Mouse (Mus musculus): ENCODE results near the gene Cd200r1. TPM values are rescaled to one million over a fixed set of nuclear protein-coding genes. Genes with fewer than 3 reads are reported as not detected.

Cd200r1 gene
- polyA plus RNA-seq (2015; fragmentation: Nextera tagmentation; extraction: Ambion mirVana) = 3.6 and 3.8 TPM in 2 replicates

- 15% methylated on average over 22 of the region's 22 CpGs for WGBS (ENCODE audit: insufficient replicate concordance)
- Histone ChIP-seq H3K27ac (ENCODE audit: low read length) (peak within 1 kb of the TSS; percentile 25; the same call in 1 of the 2 replicates), H3K27me3 (ENCODE audit: control insufficient read depth, insufficient read depth, low read depth, low read length) (no peaks in the 10 kb centered on the region), H3K4me2 (ENCODE audit: low read depth, low read length) (peak within 1 kb of the TSS; percentile 63), H3K9me3 (replicated peaks; ENCODE audit: control insufficient read depth, low read length) (no peaks in the 10 kb centered on the region), H3K9ac (ENCODE audit: low read depth, low read length) (peak within 1 kb of the TSS; percentile 49), H3K4me1 (ENCODE audit: control insufficient read depth, low read depth, low read length) (no peaks in the 10 kb centered on the region), H3K4me3 (ENCODE audit: low read depth, low read length) (peak within 1 kb of the TSS; percentile 58), H3K36me3 (ENCODE audit: control insufficient read depth, insufficient read depth) (no peaks in the 10 kb centered on the region)
- ATAC-seq (ENCODE audit: low read depth) = peak; percentile 70
Measured at GRCm38 (mm10) chr16:44765555-44766319, at the start of gene Cd200r1. Gene Cd200r1, plus strand, starts transcription at chr16:44765736.

GRCm38 (mm10) chr16:44716305-44717140, 49.0 kb upstream of the Cd200r1 start:
- Histone ChIP-seq H3K4me1 (ENCODE audit: control insufficient read depth, low read depth, low read length) (no peaks in the 10 kb centered on the region), H3K9ac (ENCODE audit: low read depth, low read length) (no peak overlapping the region), H3K36me3 (ENCODE audit: control insufficient read depth, insufficient read depth) (no peaks in the 10 kb centered on the region), H3K9me3 (replicated peaks; ENCODE audit: control insufficient read depth, low read length) (no peaks in the 10 kb centered on the region), H3K27ac (ENCODE audit: low read length) (no peak overlapping the region), H3K4me3 (ENCODE audit: low read depth, low read length) (no peak overlapping the region), H3K27me3 (ENCODE audit: control insufficient read depth, insufficient read depth, low read depth, low read length) (no peaks in the 10 kb centered on the region), H3K4me2 (ENCODE audit: low read depth, low read length) (no peak overlapping the region)
- ATAC-seq (ENCODE audit: low read depth) = no peak
- WGBS (ENCODE audit: insufficient replicate concordance) = 33% methylated on average over 10 of the region's 10 CpGs

- Histone ChIP-seq H3K4me1 (ENCODE audit: control insufficient read depth, low read depth, low read length) (no peaks in the 10 kb centered on the region), H3K9me3 (replicated peaks; ENCODE audit: control insufficient read depth, low read length) (no peaks in the 10 kb centered on the region), H3K9ac (ENCODE audit: low read depth, low read length) (no peak overlapping the region), H3K4me2 (ENCODE audit: low read depth, low read length) (no peak overlapping the region), H3K36me3 (ENCODE audit: control insufficient read depth, insufficient read depth) (no peaks in the 10 kb centered on the region), H3K27me3 (ENCODE audit: control insufficient read depth, insufficient read depth, low read depth, low read length) (no peaks in the 10 kb centered on the region), H3K27ac (ENCODE audit: low read length) (no peak overlapping the region), H3K4me3 (ENCODE audit: low read depth, low read length) (no peak overlapping the region)
- WGBS (ENCODE audit: insufficient replicate concordance) = 58% methylated on average over 2 of the region's 2 CpGs
- ATAC-seq (ENCODE audit: low read depth) = no peak
Measured at GRCm38 (mm10) chr16:44717141-44717634, 48.3 kb upstream of the Cd200r1 start.

GRCm38 (mm10) chr16:44717838-44718237, 47.7 kb upstream of the Cd200r1 start:
- no peaks in the 10 kb centered on the region for H3K9me3 ChIP-seq (replicated peaks; ENCODE audit: control insufficient read depth, low read length)
- H3K27ac ChIP-seq (ENCODE audit: low read length) = no peak overlapping the region
- no peak overlapping the region for H3K4me3 ChIP-seq (ENCODE audit: low read depth, low read length)
- no peaks in the 10 kb centered on the region for H3K27me3 ChIP-seq (ENCODE audit: control insufficient read depth, insufficient read depth, low read depth, low read length)
- no peak overlapping the region for H3K9ac ChIP-seq (ENCODE audit: low read depth, low read length)
- 63% methylated on average over 2 of the region's 2 CpGs for WGBS (ENCODE audit: insufficient replicate concordance)
- peaks cover 3% of the 10 kb centered on the region for H3K4me1 ChIP-seq (ENCODE audit: control insufficient read depth, low read depth, low read length)
- no peaks in the 10 kb centered on the region for H3K36me3 ChIP-seq (ENCODE audit: control insufficient read depth, insufficient read depth)
- no peak for ATAC-seq (ENCODE audit: low read depth)
- H3K4me2 ChIP-seq (ENCODE audit: low read depth, low read length) = no peak overlapping the region

- ATAC-seq (ENCODE audit: low read depth) = no peak
- Histone ChIP-seq H3K4me1 (ENCODE audit: control insufficient read depth, low read depth, low read length) (peaks cover 10% of the 10 kb centered on the region), H3K27ac (ENCODE audit: low read length) (no peak overlapping the region), H3K4me3 (ENCODE audit: low read depth, low read length) (no peak overlapping the region), H3K9ac (ENCODE audit: low read depth, low read length) (no peak overlapping the region), H3K27me3 (ENCODE audit: control insufficient read depth, insufficient read depth, low read depth, low read length) (no peaks in the 10 kb centered on the region), H3K4me2 (ENCODE audit: low read depth, low read length) (no peak overlapping the region), H3K36me3 (ENCODE audit: control insufficient read depth, insufficient read depth) (no peaks in the 10 kb centered on the region), H3K9me3 (replicated peaks; ENCODE audit: control insufficient read depth, low read length) (no peaks in the 10 kb centered on the region)
- WGBS (ENCODE audit: insufficient replicate concordance) = 64% methylated on average over 7 of the region's 7 CpGs
Measured at GRCm38 (mm10) chr16:44719349-44719748, 46.2 kb upstream of the Cd200r1 start.

GRCm38 (mm10) chr16:44720518-44720917, 45.0 kb upstream of the Cd200r1 start:
- Histone ChIP-seq H3K9me3 (replicated peaks; ENCODE audit: control insufficient read depth, low read length) (no peaks in the 10 kb centered on the region), H3K36me3 (ENCODE audit: control insufficient read depth, insufficient read depth) (no peaks in the 10 kb centered on the region), H3K27me3 (ENCODE audit: control insufficient read depth, insufficient read depth, low read depth, low read length) (no peaks in the 10 kb centered on the region), H3K4me2 (ENCODE audit: low read depth, low read length) (no peak overlapping the region), H3K4me1 (ENCODE audit: control insufficient read depth, low read depth, low read length) (peaks cover 17% of the 10 kb centered on the region), H3K27ac (ENCODE audit: low read length) (no peak overlapping the region), H3K9ac (ENCODE audit: low read depth, low read length) (no peak overlapping the region), H3K4me3 (ENCODE audit: low read depth, low read length) (no peak overlapping the region)
- ATAC-seq (ENCODE audit: low read depth) = no peak
- WGBS (ENCODE audit: insufficient replicate concordance) = 65% methylated on average over 3 of the region's 3 CpGs

- no peaks in the 10 kb centered on the region for H3K9me3 ChIP-seq (replicated peaks; ENCODE audit: control insufficient read depth, low read length)
- 76% methylated on average over 2 of the region's 2 CpGs for WGBS (ENCODE audit: insufficient replicate concordance)
- no peak overlapping the region for H3K4me2 ChIP-seq (ENCODE audit: low read depth, low read length)
- no peak overlapping the region for H3K9ac ChIP-seq (ENCODE audit: low read depth, low read length)
- peaks cover 27% of the 10 kb centered on the region for H3K4me1 ChIP-seq (ENCODE audit: control insufficient read depth, low read depth, low read length)
- H3K27ac ChIP-seq (ENCODE audit: low read length) = no peak overlapping the region
- H3K27me3 ChIP-seq (ENCODE audit: control insufficient read depth, insufficient read depth, low read depth, low read length) = no peaks in the 10 kb centered on the region
- H3K36me3 ChIP-seq (ENCODE audit: control insufficient read depth, insufficient read depth) = no peaks in the 10 kb centered on the region
- no peak for ATAC-seq (ENCODE audit: low read depth)
- H3K4me3 ChIP-seq (ENCODE audit: low read depth, low read length) = no peak overlapping the region
Measured at GRCm38 (mm10) chr16:44722666-44723065, 42.9 kb upstream of the Cd200r1 start.

- no peaks in the 10 kb centered on the region for H3K27me3 ChIP-seq (ENCODE audit: control insufficient read depth, insufficient read depth, low read depth, low read length)
- peak within 1 kb of the TSS; percentile 82 for H3K27ac ChIP-seq (ENCODE audit: low read length)
- peak; percentile 97 for ATAC-seq (ENCODE audit: low read depth)
- under 1% methylated on average over 62 of the region's 64 CpGs for WGBS (ENCODE audit: insufficient replicate concordance)
- H3K9ac ChIP-seq (ENCODE audit: low read depth, low read length) = peak within 1 kb of the TSS; percentile 86
- H3K4me3 ChIP-seq (ENCODE audit: low read depth, low read length) = peak within 1 kb of the TSS; percentile 93
- H3K36me3 ChIP-seq (ENCODE audit: control insufficient read depth, insufficient read depth) = peaks cover 4% of the 10 kb centered on the region; the same call in 1 of the 2 replicates
- H3K4me2 ChIP-seq (ENCODE audit: low read depth, low read length) = peak within 1 kb of the TSS; percentile 93
- peaks cover 27% of the 10 kb centered on the region for H3K4me1 ChIP-seq (ENCODE audit: control insufficient read depth, low read depth, low read length)
- no peaks in the 10 kb centered on the region for H3K9me3 ChIP-seq (replicated peaks; ENCODE audit: control insufficient read depth, low read length)
Measured at GRCm38 (mm10) chr16:44724083-44724787, 41.3 kb upstream of the Cd200r1 start, which contains the start of gene Nepro. Gene Nepro, plus strand, starts transcription at chr16:44724301.

Data from liver, embryonic 16.5 days (tissue).